Mouse (Mus musculus): ENCODE measurements at regions not wholly inside any gene's neighbourhood (a gene's known extent, or its start where the extent isn't known, plus 50 kb on each side); places are given as distances from the start of the nearest gene placed in this dataset.

DNA sequence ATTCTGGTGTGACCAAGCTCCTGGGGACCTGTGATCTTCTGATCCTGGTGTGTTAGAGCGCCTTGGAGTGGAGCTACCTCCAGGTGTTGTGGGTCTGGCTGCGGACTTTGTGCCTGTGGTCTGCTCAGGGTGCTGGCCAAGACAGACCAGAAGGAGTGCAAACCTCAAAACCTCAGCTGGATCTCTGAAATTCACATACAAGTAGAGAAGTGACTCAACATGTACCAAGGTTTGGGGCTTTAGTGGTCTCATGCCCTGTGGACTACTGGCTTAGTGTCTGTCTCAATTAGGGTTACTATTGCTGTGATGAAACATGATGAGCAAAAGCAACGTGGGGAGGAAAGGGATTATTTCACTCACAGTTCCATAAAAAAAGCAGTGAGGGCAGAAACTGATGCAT lies 182.7 kb upstream of the Ptger4 start:
- TF ChIP-seq CTCF (IDR thresholded peaks at IDR 0.05; ENCODE audit: low read depth, low read length) (no peak), POLR2A (IDR thresholded peaks at IDR 0.05; ENCODE audit: extremely low read depth, insufficient read depth, low read length) (no peak)
